Mouse (Mus musculus) kidney, adult 2 months (tissue): ENCODE results near the gene Rbck1.

Source experiments
- CTCF ChIP-seq: fragments of 200-500 bp; conservative IDR thresholded peaks from 2 replicates; pipeline ENCODE4 v1.5.1; 2011; ENCODE audit warnings: low read depth, mild to moderate bottlenecking, control low read depth, low read length, moderate library complexity, mixed read lengths; ENCODE audit not compliant: insufficient read depth, insufficient read length
- POLR2A ChIP-seq: fragments of 200-500 bp; IDR thresholded peaks from one replicate; pipeline ENCODE4 v1.6.1; 2011; ENCODE audit warnings: low read depth, low read length, control low read depth

GRCm38 (mm10) chr2:152376345-152376741, 43.9 kb upstream of the Rbck1 start, which contains the start of gene Nrsn2:
- no peak for TF ChIP-seq POLR2A
- no peak for TF ChIP-seq CTCF
